Mouse (Mus musculus): ENCODE results near the gene Gm3072.
"Not testable (repeated sequence)": the region's sequence is repeated elsewhere in the genome, so short reads cannot be mapped to it uniquely, and the experiment has no call there.

The Gm3072 gene

DNA sequence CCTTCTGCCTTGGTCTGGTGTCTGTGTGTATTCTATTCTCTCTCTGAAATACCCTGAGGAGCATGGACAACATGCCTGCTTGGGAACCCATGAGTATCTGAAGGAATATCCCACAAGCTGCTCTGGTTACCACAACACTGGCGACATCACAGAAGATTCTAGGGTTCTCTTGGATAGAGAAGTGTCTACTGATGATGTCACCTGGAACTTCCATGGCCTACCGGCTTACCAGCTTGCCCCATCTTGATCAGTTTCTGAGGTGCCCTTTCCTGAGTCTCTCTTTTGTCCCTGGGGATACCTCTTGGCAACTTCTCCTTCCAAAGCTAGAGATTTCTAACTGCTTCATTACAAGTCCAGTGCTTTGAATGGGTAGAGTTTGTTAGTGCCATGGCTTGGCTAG lies at the start of gene Gm3072:
Gene Gm3072 (minus strand): TSS at position 101 of the 400 bp plus-strand sequence.
- DNase-seq = not testable (repeated sequence)

DNA sequence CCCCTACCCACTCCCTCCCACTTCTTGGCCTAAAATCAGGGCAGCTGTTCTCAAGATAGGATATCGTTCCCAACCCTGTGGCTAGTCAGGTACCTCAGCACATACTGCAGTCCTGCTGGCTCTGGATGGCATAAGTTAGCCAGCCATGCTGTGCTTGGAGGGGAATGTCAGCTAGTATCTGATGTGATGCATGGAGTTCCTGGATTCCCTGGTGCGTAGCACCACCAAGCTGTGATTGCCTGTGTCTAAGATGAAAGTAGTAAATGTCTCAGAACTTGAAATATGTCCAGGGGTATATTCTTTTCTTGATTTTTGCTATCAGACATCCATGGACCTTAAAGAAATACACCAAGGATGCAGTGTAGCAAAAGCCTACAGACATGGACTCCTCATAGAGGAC lies 23.8 kb upstream of the Gm3072 start:
- not testable (repeated sequence) for DNase-seq

DNA sequence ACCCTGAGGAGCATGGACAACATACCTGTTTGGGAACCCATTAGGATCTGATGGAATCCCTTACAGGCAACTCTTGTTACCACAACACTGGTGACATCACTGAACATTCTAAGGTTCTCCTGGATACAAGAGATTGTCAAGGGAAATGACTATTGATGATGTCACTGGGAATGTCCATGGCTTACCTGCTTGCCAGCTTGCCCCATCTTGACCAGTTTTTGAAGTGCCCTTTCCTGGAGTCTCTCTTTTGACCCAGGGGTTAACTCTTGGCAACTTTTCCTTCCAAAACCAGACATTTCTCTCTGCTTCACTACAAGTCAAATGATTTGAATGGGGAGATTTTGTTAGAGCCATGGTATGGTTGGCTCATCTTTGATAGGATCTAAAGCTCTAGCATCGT lies 22.0 kb upstream of the Gm3072 start, which contains the start of gene Gm3676:
Gene Gm3676 (minus strand): TSS at position 101 of the 400 bp plus-strand sequence.
- not testable (repeated sequence) for DNase-seq

DNA sequence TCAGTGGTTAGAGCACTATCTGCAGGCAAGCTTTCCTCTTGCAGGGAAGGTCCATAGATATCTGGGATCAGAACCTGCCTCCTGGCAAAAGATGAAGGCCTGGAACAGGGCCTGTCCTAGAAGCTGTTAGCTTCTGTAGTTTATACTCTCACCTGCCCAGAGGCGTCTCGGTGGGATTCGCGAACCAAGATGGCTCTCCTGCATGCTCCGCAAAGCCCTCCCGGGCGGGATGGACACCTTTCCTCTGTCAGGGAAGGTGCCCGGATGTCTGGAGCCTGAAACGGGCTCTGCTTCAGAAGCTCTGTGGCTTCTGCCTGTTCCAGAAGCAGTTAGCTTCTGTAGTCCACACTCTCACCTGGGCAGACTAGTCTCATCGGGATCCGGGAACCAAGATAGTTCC lies 5.7 kb upstream of the Gm3072 start:
- peak in 1 of 2 experiments; percentile 44 for DNase-seq

DNA sequence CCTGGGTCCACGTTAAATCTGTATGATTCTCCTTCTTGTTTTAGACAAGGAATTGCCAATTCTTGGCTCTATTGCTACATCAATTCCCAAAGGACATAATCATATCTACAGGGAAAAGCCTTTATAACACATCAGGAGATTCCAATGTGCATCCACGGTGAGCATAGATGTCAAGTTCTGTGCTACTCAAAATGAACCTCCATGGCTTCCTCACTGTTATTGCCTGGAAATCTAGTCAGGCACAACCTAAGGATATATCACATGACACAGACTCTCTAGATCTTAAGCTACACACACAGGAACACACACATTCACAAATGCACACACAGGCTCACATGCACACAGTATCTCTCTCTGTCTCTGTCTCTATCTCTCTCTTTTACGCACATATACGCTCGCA lies 1.9 kb downstream of the Gm3072 start:
- DNase-seq = peak in 1 of 2 experiments; percentile 1

DNA sequence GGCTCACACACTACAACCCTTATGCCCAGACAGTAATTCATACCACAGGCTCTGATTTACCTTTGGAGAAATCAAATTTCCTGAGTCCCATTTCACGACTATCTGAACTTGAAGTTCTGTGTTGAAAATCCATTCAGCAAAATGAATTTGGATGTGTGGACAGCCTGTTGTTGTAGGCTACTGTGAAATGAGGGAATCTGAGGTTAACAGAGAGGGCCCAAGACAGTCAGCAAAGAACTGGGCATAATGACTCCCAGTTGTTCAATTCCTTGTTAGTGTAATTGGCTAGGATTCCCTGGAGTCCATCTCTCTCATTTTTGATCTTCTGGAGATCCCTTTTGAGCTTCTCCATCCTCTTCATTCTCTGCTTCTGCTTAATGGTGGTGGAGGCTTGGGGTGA lies 13.7 kb downstream of the Gm3072 start:
- DNase-seq = not testable (repeated sequence)

DNA sequence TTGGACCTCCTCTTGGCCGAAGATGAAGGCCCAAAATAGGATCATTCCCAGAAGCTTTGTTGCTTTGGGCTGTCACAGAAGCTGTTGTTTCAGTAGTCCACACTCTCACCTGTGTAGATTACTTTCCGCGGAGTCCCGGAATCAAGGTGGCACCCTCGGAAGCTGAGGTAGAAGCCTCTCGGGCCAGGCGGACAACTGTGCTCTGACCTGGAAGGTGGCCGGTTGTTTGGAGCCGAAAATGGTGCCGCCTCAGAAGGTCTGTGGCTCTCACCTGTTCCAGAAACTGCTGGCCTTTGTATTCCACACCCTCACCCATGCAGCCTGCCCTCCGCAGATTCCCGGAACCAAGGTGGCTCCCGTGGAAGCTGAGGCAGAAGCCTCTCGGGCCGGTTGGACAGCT lies 23.5 kb downstream of the Gm3072 start:
- peak in 1 of 2 experiments; percentile 29 for DNase-seq

DNA sequence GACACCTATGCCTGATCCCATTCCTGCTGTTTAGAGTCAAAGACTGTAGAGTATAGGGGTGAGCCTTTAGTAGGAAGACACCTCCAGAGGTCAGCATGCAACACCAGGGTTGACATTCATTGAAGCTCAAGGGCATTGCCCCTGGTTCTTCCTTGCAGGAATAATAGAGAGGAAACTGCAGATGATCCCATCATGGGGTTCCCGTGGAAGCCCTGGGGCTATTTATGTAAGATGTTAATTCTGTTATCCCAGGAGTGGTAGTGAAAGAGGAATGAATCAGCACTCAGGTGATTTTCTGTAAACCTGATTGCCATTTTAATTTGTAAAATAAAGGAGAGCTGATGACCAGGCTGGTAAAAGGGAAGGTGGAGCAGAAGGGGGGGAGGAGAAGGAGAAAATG lies 38.1 kb downstream of the Gm3072 start:
- DNase-seq = peak in 1 of 2 experiments; percentile 1

DNA sequence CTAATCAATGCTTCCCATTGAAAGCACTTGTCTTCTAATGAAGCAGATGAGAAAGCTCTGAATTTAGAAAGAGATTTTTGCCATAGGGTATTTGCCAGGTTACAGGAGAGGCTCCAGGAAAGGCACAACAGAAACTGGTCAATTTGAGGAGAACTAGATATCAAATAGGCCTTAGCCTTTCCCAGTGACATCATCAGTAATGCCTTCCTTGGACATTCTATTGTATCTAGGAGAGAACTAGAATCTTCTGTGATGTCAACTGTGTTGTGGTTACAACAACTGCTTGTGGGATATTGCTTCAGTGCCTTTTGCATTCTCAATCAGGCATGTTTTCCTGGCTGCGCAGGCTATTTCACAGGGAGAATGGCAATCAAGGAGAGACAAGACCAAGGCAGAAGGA lies 51.5 kb downstream of the Gm3072 start, which contains the start of gene 1700049E17Rik2:
Gene 1700049E17Rik2 (plus strand): TSS at position 301 of the 400 bp plus-strand sequence.
- not testable (repeated sequence) for DNase-seq
